Mouse (Mus musculus) brain, embryonic 14.5 days (tissue): ENCODE results near the gene Trpm3. TPM values are rescaled to one million over a fixed set of nuclear protein-coding genes. Genes with fewer than 3 reads are reported as not detected.
A peak's percentile ranks its signal among the peaks of the same experiment; 100 is the strongest.

Source experiments
- DNase-seq: peaks from one replicate; pipeline ENCODE4 v3.0.0-alpha.2; 2011; ENCODE audit warnings: low read depth
- CTCF ChIP-seq: fragments of 200-500 bp; IDR thresholded peaks from 2 replicates; pipeline ENCODE4 v1.5.1; 2012; ENCODE audit warnings: inconsistent platforms, mild to moderate bottlenecking, moderate library complexity, borderline replicate concordance; ENCODE audit not compliant: insufficient read depth, insufficient read length; ENCODE audit errors: extremely low read depth
- POLR2A ChIP-seq: fragments of 200-500 bp; IDR thresholded peaks from 2 replicates; pipeline ENCODE4 v1.6.1; 2012; ENCODE audit warnings: mild to moderate bottlenecking, inconsistent platforms, borderline replicate concordance; ENCODE audit not compliant: poor library complexity, insufficient read depth, insufficient read length, severe bottlenecking; ENCODE audit errors: extremely low read depth
- polyA plus RNA-seq: library from polyadenylated mRNA; depleted of rRNA; stranded (reverse); fragments of >200 nt; gene quantifications from 2 replicates; pipeline ENCODE4 v1.2.3, GENCODE M21; 2012

Trpm3 gene
- polyA plus RNA-seq, 1 experiment, result 27.7 TPM

DNA sequence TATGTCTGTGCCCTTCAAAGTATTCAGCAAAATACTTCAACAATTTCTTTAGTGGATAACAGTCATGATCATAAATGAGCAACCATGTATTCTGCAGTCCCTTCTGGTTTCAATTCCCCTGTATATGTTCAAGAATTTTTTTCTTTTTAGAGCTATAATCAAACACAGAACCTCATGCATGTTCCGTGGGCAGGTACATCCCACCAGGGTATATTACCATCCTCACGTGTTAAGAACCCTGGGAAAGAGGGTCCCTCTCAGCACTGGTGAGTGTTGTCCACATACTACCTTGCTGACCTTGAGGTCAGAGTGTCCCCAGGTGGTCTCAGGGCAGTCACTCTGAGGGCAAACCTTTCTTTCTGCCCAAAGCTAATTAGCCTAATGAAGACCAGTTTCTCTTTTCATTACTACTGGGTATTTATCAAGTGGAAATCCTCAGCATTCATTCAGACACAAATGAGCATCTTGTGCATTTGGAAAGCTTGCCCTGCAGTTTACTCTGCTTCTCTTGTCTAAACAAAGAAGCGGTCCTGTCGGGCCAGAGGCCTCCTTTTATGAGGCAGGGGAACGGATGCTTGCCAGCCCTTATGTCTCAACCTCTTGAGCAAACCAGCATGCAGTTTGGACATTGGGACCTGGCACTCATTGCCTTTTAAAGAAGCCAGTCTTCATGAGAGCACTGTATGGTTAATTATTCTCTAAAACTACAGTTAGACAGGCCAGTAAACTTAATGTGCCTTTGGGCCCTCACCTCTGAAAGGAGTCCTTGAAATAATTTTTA is 562.2 kb downstream of the Trpm3 start:
- no peak for TF ChIP-seq POLR2A
- TF ChIP-seq CTCF, result no peak
- peak; percentile 79 for DNase-seq

- TF ChIP-seq CTCF (no peak), POLR2A (no peak)
- peak; percentile 83 for DNase-seq
Measured at GRCm38 (mm10) chr19:22703876-22704275, 565.0 kb downstream of the Trpm3 start.

GRCm38 (mm10) chr19:22705414-22705813 is 566.6 kb downstream of the Trpm3 start:
- no peak for DNase-seq

DNA sequence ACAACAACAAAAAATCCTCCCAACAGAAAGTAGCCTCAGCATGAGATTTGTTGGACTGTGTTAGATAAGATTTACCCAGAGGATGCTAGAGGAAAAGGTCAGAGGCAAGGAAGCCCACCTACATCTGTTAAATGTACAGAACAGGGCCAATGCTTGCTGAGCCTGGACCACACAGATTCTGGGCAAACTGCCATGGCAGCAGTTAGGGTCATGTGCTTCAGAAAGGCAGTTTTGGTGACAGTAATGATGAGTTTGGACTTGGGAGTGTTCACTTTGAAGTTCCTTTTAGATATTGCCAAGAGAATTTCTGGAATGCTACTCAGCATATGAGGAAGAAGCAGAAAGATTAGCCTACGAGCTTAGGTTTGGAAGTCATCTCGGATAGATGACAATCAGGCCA is 580.2 kb downstream of the Trpm3 start:
- DNase-seq, result no peak
- TF ChIP-seq CTCF (no peak), POLR2A (no peak)

More at GRCm38 (mm10) chr19:22705414-22705813, 566.6 kb downstream of the Trpm3 start:
- TF ChIP-seq CTCF (no peak), POLR2A (no peak)

DNA sequence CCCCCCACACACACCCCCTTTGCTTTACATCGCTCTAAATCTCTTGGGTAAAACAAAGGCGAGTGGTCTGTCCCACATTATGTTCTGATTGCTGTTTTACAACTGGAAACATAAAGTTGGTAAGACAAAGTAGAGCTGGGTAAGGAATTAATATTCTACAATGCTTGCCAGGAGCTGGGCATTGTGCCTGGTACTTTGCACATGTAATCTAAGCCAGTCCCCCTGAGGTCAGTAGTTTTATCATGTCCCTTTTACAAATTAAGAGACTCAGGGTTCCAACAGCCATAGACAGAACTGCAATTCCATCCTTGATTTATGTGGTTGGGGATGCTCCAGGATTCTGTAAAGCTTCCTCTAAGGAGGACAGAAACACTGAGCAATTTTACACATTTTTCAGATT is 591.0 kb downstream of the Trpm3 start:
- no peak for TF ChIP-seq CTCF
- no peak for TF ChIP-seq POLR2A
- DNase-seq, result peak; percentile 39

- no peak for TF ChIP-seq POLR2A
- TF ChIP-seq CTCF, result no peak
- DNase-seq, result no peak
Measured at GRCm38 (mm10) chr19:22730971-22731370, 592.1 kb downstream of the Trpm3 start.

DNA sequence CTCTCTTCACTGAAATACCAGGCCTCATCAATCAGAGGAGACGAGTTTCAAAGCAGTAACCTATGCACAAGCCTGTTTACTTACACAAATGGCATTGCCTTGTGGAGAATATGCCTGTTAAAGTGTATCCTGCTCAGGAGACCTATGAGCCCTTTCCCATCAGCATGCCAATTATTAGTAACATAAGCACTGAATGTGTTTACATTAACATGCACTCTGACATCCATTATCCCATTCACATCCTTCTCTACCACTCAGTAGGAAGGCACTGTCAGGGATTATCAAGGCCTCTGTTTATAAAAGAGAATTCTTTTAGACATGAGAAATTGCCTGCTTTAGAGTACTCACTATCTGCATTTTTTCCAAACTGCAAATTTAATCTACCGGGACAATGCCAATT is 598.0 kb downstream of the Trpm3 start:
- no peak for TF ChIP-seq CTCF
- no peak for TF ChIP-seq POLR2A
- DNase-seq, result peak; percentile 53

GRCm38 (mm10) chr19:22739240-22739639 is 600.4 kb downstream of the Trpm3 start:
- no peak for DNase-seq
- TF ChIP-seq CTCF (no peak), POLR2A (no peak)

- TF ChIP-seq CTCF, result no peak
- TF ChIP-seq POLR2A, result no peak
Measured at GRCm38 (mm10) chr19:22753311-22753809, 614.5 kb downstream of the Trpm3 start.

GRCm38 (mm10) chr19:22754071-22754470 is 615.2 kb downstream of the Trpm3 start:
- DNase-seq, result peak; percentile 29
- TF ChIP-seq CTCF (no peak), POLR2A (no peak)

More at GRCm38 (mm10) chr19:22753311-22753809, 614.5 kb downstream of the Trpm3 start:
- peak; percentile 81 for DNase-seq

DNA sequence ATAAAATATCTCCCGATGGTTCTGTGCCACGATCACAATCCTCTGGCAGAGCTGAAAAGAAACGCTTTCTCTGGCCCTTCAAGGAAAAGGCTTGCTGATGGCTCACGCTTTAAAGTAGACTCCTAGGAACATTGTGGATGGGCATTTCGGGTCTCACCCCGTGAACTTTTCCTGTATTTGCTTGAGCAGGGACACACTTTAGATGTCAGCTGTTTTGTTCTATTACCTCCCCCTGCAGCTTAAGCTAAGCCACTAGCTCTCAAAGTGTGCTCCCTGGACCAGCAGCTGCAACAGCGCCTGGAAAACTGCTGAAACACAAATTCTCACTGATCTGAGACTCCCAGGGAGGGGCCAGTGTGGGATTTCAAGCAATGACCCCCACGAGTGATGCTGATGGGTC is 615.7 kb downstream of the Trpm3 start:
- DNase-seq, result peak; percentile 7
- TF ChIP-seq POLR2A, result no peak
- TF ChIP-seq CTCF, result no peak

DNA sequence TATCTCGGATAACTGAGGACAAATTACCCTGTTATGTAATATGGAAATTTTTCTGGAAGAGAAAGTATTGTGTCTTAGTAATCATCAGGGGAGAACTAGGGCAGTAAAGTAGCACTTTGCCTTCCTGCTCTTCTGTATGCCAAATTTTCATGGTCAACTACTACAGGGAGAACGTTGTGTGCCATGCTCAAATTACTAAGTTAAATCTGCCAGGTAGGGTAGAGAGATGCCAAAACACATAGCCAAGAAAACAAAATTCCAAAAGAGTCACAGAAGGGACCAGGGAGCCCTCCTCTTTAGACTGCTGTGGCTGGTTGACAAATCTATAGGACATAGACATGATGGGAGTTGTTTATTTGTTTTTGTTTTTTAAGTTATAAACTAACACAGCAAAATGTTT is 619.6 kb downstream of the Trpm3 start:
- TF ChIP-seq CTCF, result no peak
- TF ChIP-seq POLR2A, result no peak

GRCm38 (mm10) chr19:22768242-22768641 is 629.4 kb downstream of the Trpm3 start:
- TF ChIP-seq POLR2A (no peak), CTCF (no peak)

More for the DNA sequence above, 619.6 kb downstream of the Trpm3 start:
- DNase-seq, result no peak

More at GRCm38 (mm10) chr19:22768242-22768641, 629.4 kb downstream of the Trpm3 start:
- no peak for DNase-seq
